Mouse (Mus musculus): Measurements from ENCODE around the gene Mapre1. TPM values are rescaled to one million over a fixed set of nuclear protein-coding genes. Genes with fewer than 3 reads are reported as not detected.

Gene Mapre1
- 100 to 1,000 TPM; 121 to 123 TPM for total RNA-seq (2023)

DNA sequence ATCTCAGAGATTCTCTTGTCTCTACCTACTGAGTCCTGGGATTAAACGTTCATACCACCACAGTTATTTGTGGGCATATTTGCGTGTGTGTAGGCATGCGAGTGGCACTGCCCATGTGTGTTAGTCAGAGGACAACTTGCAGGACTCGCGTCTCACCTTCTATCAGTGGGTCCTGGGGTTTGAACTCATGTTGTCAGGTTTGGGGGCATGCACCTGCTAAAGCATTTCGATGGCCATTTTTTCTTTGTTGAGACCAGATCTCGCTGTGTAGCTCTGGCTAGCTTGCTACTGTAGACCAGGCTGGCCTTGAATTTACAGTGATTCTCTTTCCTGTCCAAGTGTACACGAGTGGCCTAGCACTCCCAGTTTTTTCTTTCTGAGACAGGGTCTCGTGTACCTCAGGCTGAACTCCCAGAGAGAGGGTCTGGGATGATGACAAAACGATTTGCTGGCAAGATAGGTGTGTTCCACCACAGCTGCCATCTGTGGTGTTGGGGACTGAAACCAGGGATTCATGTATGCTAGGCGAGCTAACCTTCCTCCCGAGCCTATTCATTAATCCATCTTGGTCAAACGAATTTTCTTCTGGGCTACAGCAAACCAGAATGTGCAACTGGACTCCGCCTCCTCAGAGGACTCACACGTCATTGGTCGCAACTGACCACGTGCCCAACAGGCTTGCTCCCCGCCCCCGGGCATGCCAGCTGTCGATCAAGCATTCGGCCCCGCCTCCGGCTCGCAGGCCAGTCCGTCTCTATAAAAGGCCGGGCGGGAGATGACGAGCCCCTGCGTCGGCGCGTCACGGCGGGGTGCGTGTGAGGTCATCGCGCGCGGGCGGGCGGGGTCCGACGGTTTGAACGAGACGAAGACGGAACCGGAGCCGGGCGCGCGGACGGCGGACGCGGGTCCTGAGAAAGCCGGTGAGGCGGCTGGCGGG, at the start of gene Mapre1:
Mapre1 (plus strand) TSS at position 775 of the 937 bp plus-strand sequence.

GRCm38 (mm10) chr2:153696352-153696751, 44.7 kb upstream of the Mapre1 start, which contains the start of gene Dnmt3c:
Gene Dnmt3c, plus strand, starts transcription at chr2:153696652.

GRCm38 (mm10) chr2:153779394-153779981, 38.4 kb downstream of the Mapre1 start, which contains the start of gene Efcab8:
Gene Efcab8, plus strand, starts transcription at chr2:153779931.

Other genes with a start within 250 kb of the Mapre1 start
- gene 4930404H24Rik, start 248.5 kb upstream of the Mapre1 start, total RNA-seq (2023): not detected
- 1 to 10 TPM; 3.9 to 6.7 TPM for gene Nol4l, start 211.3 kb upstream of the Mapre1 start, total RNA-seq (2023)
- 10 to 100 TPM; 40.0 to 44.8 TPM for gene Commd7, start 108.5 kb upstream of the Mapre1 start, total RNA-seq (2023)
- 1 to 10 TPM; 4.0 to 6.3 TPM for gene Dnmt3b, start 91.8 kb upstream of the Mapre1 start, total RNA-seq (2023)
- not detected for gene Dnmt3c, start 44.6 kb upstream of the Mapre1 start, total RNA-seq (2023)
- under 1 TPM in 1 of 2 experiments, not detected in 1; 0.50 TPM for gene Efcab8, start 38.7 kb downstream of the Mapre1 start, total RNA-seq (2023)
- gene Sun5, start 129.8 kb downstream of the Mapre1 start, total RNA-seq (2023): not detected
- gene Bpifb2, start 133.8 kb downstream of the Mapre1 start, total RNA-seq (2023): not detected
- gene Bpifb6, start 159.1 kb downstream of the Mapre1 start, total RNA-seq (2023): not detected
- gene Bpifb3, start 177.0 kb downstream of the Mapre1 start, total RNA-seq (2023): not detected
- not detected for gene Bpifb4, start 196.9 kb downstream of the Mapre1 start, total RNA-seq (2023)
- under 1 TPM; 0.52 to 0.88 TPM for gene Bpifa6, start 233.7 kb downstream of the Mapre1 start, total RNA-seq (2023)

Data from monocyte, adult 59 days (primary cell).